Mouse (Mus musculus): ENCODE data around the gene Ptger3. TPM values are rescaled to one million over a fixed set of nuclear protein-coding genes. Genes with fewer than 3 reads are reported as not detected.

The Ptger3 gene
- polyA plus RNA-seq (2015; fragmentation: Nextera tagmentation; extraction: Ambion mirVana): 8.4 and 9.5 TPM in 2 replicates

GRCm38 (mm10) chr3:157566725-157567565 lies at the start of gene Ptger3:
Gene Ptger3, plus strand, starts transcription at chr3:157566892.

GRCm38 (mm10) chr3:157533964-157534785 lies 32.5 kb upstream of the Ptger3 start, which contains the start of gene Zranb2:
Gene Zranb2, plus strand, starts transcription at chr3:157534160.

MicroRNA genes within 50 kb of the gene (microRNA counts, 519-probe panel; counts per million panel counts)
- microRNA mmu-miR-186: not detected

Small RNA genes within 50 kb of the gene (microRNA-seq; reads per million reads assigned to microRNA genes)
- gene Mir186: 478 reads per million, percentile 65 among the genes with 10 or more reads in this experiment

Other genes with a start within 250 kb of the Ptger3 start
- 41.3 and 48.7 TPM in 2 replicates for gene Zranb2, start 32.7 kb upstream of the Ptger3 start, polyA plus RNA-seq (2015; fragmentation: Nextera tagmentation; extraction: Ambion mirVana)